Mouse (Mus musculus): ENCODE results near the gene D130043K22Rik. TPM values are rescaled to one million over a fixed set of nuclear protein-coding genes. Genes with fewer than 3 reads are reported as not detected.

Gene D130043K22Rik
- total RNA-seq, 2 experiments from 2014 or later, result 26.8 to 28.0 TPM

GRCm38 (mm10) chr13:24893880-24894279 is 48.9 kb downstream of the D130043K22Rik start:
- no peak for DNase-seq

- no peak for DNase-seq
Measured at GRCm38 (mm10) chr13:24901916-24902315, 57.0 kb downstream of the D130043K22Rik start.

- no peak for DNase-seq
Measured at GRCm38 (mm10) chr13:24903412-24903811, 58.5 kb downstream of the D130043K22Rik start.

GRCm38 (mm10) chr13:24905422-24905821 is 60.5 kb downstream of the D130043K22Rik start:
- DNase-seq, result no peak

DNA sequence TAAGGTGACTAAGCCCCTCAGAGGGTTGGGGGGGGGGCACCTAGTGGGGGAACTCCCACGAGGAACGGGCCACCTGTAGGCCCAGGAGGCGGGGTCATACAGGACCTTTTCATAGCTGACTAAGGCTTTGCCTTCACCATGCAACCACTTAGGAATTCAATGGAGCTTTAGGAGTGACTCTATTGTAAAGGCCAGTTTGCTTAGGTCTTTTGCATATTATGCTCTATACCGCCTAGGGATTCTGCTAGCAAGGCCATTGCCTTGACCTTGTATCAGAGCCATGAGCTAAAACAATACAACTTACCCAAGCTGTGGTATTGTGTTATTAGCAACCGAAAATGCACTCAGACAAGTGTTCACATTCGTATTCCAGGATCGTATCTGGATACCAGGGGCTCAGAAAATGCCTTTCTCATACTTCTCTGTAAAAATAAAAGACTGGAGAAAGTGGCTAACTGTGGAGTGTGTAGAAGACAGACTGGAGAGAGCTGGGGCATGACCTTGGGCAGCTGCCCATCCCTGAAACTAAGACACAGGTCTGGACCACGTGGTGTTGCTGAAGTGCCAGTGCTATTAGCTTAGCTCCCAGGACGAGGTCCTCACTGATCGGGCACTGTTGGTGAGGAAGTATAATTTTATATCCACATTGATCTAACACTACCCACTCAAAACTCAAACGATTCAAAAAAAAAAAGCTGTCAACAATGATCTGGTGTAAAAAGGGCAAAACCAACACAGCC is 62.1 kb downstream of the D130043K22Rik start:
- no peak for DNase-seq

- DNase-seq, result no peak
Measured at GRCm38 (mm10) chr13:24909112-24909511, 64.2 kb downstream of the D130043K22Rik start.

- DNase-seq, result no peak
Measured at GRCm38 (mm10) chr13:24913576-24913975, 68.6 kb downstream of the D130043K22Rik start.

- no peak for DNase-seq
Measured at GRCm38 (mm10) chr13:24914915-24915314, 70.0 kb downstream of the D130043K22Rik start.

DNA sequence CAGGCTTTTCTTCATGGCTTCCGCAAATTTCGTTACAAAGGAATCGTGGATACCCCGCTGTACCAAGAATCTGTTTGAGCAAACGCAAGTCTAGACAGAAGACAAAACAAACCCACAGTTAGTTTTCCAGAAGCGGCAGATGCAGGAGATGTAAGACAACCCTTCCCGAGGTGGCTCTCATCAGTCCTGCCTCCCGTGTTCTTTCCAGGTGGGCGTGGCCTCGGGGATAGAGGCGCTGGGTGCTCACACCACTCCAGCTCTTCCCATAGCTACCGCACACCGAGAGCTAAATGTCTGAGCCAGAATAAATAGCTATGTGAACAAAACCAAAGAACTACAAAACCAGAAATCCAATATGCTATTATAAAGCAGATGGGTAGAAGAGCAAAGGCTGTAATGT is 70.9 kb downstream of the D130043K22Rik start:
- DNase-seq, result no peak

DNA sequence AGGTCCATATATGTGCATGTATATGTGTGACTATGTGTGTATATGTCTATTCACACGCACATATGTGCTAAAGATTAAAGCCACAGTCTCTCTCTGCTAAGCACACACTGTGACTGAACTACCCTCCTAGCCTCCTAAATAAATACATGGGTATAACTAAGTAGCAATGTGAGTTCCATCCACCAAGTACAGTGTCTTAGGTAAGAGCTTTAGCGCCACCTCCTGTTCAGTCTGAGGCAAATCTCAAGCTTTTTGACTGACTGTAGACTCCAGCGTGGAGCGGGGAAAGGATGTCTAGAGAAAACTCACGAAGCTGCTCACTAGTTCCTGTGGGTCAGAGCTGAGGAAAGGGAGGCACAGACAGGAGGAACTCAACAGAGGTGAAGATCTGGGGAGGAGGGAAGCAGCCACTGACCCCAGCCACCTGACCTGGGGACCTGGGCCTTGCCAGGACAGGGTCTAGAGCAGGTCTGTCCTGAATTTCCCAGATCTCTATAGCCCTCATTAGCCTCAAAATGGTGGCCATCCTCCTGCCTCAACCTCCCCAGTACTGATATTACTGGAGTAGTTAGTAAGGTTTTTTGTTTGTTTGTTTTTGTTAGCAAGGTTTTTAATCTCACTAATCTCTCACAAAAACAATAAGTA is 75.5 kb downstream of the D130043K22Rik start:
- DNase-seq, result peak; percentile 18 to 22

- DNase-seq, result no peak
Measured at GRCm38 (mm10) chr13:24921281-24921680, 76.3 kb downstream of the D130043K22Rik start.

DNA sequence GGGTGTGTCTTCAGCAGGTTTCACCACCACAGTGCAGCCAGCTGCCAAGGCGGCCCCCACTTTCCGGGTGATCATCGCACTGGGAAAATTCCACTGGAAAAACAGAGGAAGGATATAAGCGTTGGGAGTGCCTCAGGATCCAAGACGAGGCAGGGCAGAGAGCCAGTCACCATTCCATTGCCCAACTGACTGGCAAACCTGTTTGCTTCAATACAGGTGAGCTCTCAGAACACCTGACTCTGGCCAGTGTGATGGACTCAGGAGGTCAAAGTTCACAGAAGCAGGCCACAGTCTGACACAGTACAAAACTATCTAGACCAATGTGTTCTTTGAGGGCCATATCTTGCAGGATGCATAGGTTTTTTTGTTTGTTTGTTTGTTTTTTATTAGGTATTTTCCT is 79.1 kb downstream of the D130043K22Rik start:
- no peak for DNase-seq

DNA sequence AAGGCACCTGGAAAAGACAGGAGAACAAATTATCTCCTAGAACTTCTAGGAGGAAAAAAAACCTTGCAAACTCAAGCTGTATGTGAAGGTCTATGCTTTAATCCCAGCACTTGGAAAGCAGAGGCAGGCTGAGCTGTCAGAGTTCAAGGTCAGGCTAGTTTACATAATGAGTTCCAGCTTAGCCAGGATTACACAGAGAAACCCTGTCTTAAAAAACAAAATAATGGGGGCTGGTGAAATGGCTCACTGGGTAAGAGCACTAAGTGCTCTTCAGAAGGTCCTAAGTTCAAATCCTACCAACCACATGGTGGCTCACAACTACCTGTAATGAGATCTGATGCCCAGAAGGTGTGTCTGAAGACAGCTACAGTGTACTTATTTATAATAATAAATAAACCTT is 85.7 kb downstream of the D130043K22Rik start:
- no peak for DNase-seq

- no peak for DNase-seq
Measured at GRCm38 (mm10) chr13:24933199-24933598, 88.3 kb downstream of the D130043K22Rik start.

GRCm38 (mm10) chr13:24936772-24937107 is 91.8 kb downstream of the D130043K22Rik start:
- DNase-seq, result no peak

DNA sequence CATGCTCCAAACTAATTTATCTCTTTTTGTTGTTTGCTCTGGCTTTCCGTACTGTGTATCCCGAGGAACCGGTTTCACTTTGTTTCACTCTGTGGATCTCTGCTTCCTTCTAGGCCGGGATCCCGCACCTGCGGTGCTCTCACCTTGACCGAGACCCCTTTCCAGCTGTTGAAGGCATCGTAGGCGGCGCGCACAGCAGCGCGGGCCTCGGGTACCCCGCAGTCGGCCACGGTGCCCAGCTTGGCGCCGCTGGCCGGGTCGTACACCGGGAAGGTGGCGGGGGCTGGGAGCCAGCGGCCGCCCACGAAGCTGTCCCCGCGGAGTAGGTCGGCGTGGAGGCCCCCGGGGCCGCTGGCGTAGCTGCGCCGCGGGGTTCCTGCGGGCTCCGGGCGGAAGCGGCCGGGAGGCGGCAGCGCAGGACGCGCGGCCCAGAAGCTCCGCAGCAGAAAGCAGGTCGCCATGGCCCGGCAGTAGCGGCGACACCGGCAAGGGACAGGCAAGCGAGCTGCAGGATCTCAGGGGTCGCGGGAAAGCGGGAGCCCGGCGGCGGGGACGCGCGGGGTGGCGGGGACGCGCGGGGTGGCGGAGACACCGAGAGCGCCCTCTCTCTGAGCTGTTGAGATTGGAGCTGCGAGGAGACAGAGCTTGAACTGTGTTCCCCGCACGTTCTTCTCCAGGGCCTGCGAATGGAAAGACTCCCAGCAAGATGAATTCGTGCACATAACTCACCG is 92.3 kb downstream of the D130043K22Rik start, which contains the start of gene Aldh5a1:
Gene Aldh5a1, minus strand, starts transcription at position 554 of the 731 bp plus-strand sequence.
- peak; percentile 81 to 82 for DNase-seq

DNA sequence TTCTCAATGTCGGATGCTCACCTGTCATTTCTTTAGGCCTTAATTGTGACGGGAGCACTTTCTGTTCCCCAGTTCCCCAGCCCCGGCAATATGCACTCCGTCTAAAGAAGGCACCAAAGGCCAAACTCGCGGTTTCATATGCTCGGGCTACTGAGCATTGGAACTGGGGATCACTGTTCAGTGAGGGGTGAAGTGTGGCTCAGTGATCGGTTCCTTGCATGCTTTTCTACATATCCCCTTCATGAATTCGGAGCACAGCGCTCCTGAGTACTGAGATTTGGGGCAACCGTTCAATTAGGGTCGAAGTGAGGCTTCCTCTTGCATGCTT is 92.9 kb downstream of the D130043K22Rik start:
- DNase-seq, result no peak

DNA sequence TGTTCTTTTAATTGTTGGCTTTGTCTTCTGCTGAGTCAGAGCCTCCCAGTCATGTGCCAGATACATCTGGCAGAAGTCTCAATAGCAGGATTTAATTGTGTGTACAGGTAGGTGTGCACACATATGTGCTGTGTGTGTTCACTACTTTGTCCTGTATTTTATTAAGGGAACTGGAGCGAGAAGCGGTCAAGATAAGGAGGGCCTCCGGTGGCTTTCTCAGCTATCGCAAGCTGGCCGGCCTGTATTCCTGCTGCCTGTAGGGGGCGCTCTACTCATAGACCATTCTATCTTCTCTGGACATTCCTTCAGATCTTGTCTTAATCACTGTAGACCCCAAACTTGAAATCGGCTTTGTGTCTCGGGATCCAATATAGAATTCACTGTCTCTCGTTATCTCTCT is 93.7 kb downstream of the D130043K22Rik start:
- DNase-seq, result peak; percentile 62 to 74

GRCm38 (mm10) chr13:24939472-24939871 is 94.5 kb downstream of the D130043K22Rik start:
- DNase-seq, result no peak

DNA sequence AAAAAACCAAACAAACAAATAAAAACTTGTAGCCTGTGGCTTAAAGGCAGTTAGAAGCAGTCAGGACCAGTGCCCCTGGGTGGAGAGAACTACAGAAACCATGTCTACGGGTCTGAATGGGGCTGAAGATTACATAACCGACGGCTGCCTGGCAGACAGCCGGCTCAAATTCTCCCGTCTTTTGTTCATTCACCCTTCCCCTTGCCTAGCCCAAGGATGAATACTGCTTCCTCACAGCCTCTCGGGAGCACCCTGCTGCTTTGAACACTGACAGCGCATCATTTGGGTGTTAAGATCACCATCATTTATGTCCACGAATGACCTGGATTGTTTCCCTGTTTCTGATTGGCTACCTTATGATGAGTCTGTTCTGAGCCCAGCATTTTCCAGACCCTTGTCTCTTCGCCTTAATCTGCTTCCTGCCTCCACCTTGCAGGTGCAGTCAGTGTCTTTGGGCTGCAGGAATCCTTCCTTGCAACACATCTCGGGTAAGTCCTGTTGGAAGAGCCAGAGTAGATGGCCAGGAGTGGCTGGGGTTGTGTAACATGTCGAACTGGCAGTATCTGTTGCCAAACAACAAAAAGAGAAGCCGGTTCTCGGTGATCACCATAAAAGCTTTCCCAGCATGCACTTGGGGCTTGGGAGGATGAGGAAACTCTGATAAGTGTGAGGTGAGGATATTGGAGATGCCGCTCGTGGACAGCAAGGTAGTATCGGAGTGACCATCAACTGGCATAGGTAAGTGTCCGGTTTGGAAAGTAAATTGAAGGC is 97.8 kb downstream of the D130043K22Rik start, which contains the start of gene Gpld1:
Gene Gpld1, plus strand, starts transcription at position 641 of the 771 bp plus-strand sequence.
- peak; percentile 20 to 23 for DNase-seq

GRCm38 (mm10) chr13:24943303-24943702 is 98.4 kb downstream of the D130043K22Rik start:
- no peak for DNase-seq

- no peak for DNase-seq
Measured at GRCm38 (mm10) chr13:24945567-24945966, 100.6 kb downstream of the D130043K22Rik start.

DNA sequence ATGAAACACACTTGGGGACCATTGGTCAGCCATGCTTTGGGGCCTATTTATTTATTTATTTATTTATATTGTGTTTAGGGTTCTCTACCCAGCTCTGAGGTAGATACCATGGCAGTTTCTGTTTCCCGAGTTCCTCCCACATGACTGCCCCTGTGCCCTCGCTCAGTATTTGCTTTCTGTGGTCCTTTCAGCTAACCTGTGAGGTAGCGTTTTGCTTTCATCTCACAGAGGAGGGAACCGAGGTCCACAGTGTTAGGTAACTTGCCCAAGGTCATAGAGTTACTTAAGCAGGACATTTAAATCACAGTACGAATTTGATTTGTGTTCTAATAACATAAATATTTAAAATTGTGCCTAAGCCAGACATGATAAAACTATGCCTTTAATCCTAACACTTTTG is 102.2 kb downstream of the D130043K22Rik start:
- DNase-seq, result no peak
